Comparison of ENCODE assay signal across 13 mouse cellular contexts in genomic region chr9:88065777-88066176, GRCm38 (mm10).
"Had no signal": no experiment of that assay in that cellular context is flagged by ENCODE, and none has a peak within 500 bp of the region (broad histone marks: within the 10 kb centered on the region; RNA-seq: fewer than 3 reads in every experiment).

No protein-coding gene starts in this region.

- ATAC-seq: intestine, postnatal 0 days; liver, embryonic 12.5 days; midbrain, embryonic 16.5 days had no signal

- H3K9ac ChIP-seq: limb, embryonic 15.5 days; liver, embryonic 12.5 days; lung, embryonic 15.5 days; midbrain, embryonic 12.5 days; stomach, embryonic 15.5 days had no signal

- H3K9me3 ChIP-seq: limb, embryonic 15.5 days; liver, embryonic 12.5 days; lung, embryonic 15.5 days; midbrain, embryonic 12.5 days; stomach, embryonic 15.5 days had no signal

- H3K4me1 ChIP-seq: liver, embryonic 12.5 days; stomach, embryonic 15.5 days had no signal

- DNase-seq: kidney, postnatal 14 days; layer of hippocampus, adult 9-11 months; lung, postnatal 14 days; right cerebral cortex, postnatal 14 days; thymus, adult 2 months; thymus, postnatal 25 days had no signal

- H3K27me3 ChIP-seq: liver, embryonic 12.5 days; lung, embryonic 15.5 days; midbrain, embryonic 12.5 days; stomach, embryonic 15.5 days had no signal

- H3K4me2 ChIP-seq: limb, embryonic 15.5 days; liver, embryonic 12.5 days; lung, embryonic 15.5 days; midbrain, embryonic 12.5 days; stomach, embryonic 15.5 days had no signal

- H3K4me3 ChIP-seq: limb, embryonic 15.5 days; liver, embryonic 12.5 days; lung, embryonic 15.5 days; midbrain, embryonic 12.5 days; stomach, embryonic 15.5 days had no signal

- H3K36me3 ChIP-seq: limb, embryonic 15.5 days; liver, embryonic 12.5 days; lung, embryonic 15.5 days; midbrain, embryonic 12.5 days; stomach, embryonic 15.5 days had no signal

- H3K27ac ChIP-seq: limb, embryonic 15.5 days; liver, embryonic 12.5 days; lung, embryonic 15.5 days; midbrain, embryonic 12.5 days; stomach, embryonic 15.5 days had no signal
